Mouse (Mus musculus) neural tube, embryonic 15.5 days (tissue): ENCODE measurements around the gene Gm7995. TPM values are rescaled to one million over a fixed set of nuclear protein-coding genes. Genes with fewer than 3 reads are reported as not detected.
"Not testable (repeated sequence)": the region's sequence is repeated elsewhere in the genome, so short reads cannot be mapped to it uniquely, and the experiment has no call there.

Source experiments
- ATAC-seq: fragments of 200-750 bp; cut with Nextera tagmentation; 2 replicates; pipeline ENCODE4 v1.8.0; 2017; ENCODE audit warnings: mild to moderate bottlenecking, moderate TSS enrichment, moderate library complexity; ENCODE audit not compliant: low FRiP score
- H3K27ac ChIP-seq: fragments of 300-500 bp; sonication (generic); replicated peaks from 2 replicates; pipeline ENCODE4 v1.5.1; 2015; ENCODE audit warnings: mild to moderate bottlenecking, inconsistent platforms
- H3K27me3 ChIP-seq: fragments of 300-500 bp; sonication (generic); replicated peaks from 2 replicates; pipeline ENCODE4 v1.6.1; 2015; ENCODE audit warnings: inconsistent platforms
- H3K36me3 ChIP-seq: fragments of 300-500 bp; sonication (generic); 2 replicates; pipeline ENCODE4 v1.6.1; 2015; ENCODE audit warnings: inconsistent platforms
- H3K4me1 ChIP-seq: fragments of 300-500 bp; sonication (generic); 2 replicates; pipeline ENCODE4 v1.6.1; 2015; ENCODE audit warnings: inconsistent platforms
- H3K4me2 ChIP-seq: fragments of 300-500 bp; sonication (generic); 2 replicates; pipeline ENCODE4 v1.6.1; 2015; ENCODE audit warnings: inconsistent platforms, mild to moderate bottlenecking, moderate library complexity
- H3K4me3 ChIP-seq: fragments of 300-500 bp; sonication (generic); replicated peaks from 2 replicates; pipeline ENCODE4 v1.5.1; 2015; ENCODE audit warnings: mild to moderate bottlenecking, inconsistent platforms
- H3K9ac ChIP-seq: fragments of 300-500 bp; sonication (generic); replicated peaks from 2 replicates; pipeline ENCODE4 v1.6.1; 2015; ENCODE audit warnings: mild to moderate bottlenecking, inconsistent platforms
- H3K9me3 ChIP-seq: fragments of 300-500 bp; sonication (generic); replicated peaks from 2 replicates; pipeline ENCODE4 v1.6.1; 2016; ENCODE audit warnings: inconsistent platforms
- WGBS: fragments of 180-500 bp; shearing (Covaris S2); methylation state at CpG from one replicate; pipeline ENCODE4 v1.1.7; 2015; ENCODE audit warnings: mixed read lengths; 5-methylcytosine and 5-hydroxymethylcytosine counted together
- microRNA-seq: library from miRNA; unstranded; fragments of <30 nt; microRNA quantifications from one replicate; pipeline ENCODE4, GENCODE M21; 2017
- polyA plus RNA-seq: library from polyadenylated mRNA; unstranded; fragments of >200 nt; fragmentation: Nextera tagmentation; extraction: Ambion mirVana; gene quantifications from 2 replicates; pipeline ENCODE4 v1.2.1, GENCODE M21; 2015

The Gm7995 gene
- polyA plus RNA-seq, result not detected in 2 replicates

GRCm38 (mm10) chr14:42309910-42310309, at the start of gene Gm7995:
Gene Gm7995, plus strand, starts transcription at chr14:42310210.
- not testable (repeated sequence) for H3K9ac ChIP-seq, H3K4me3 ChIP-seq, H3K4me2 ChIP-seq, H3K4me1 ChIP-seq, H3K9me3 ChIP-seq, ATAC-seq, H3K36me3 ChIP-seq, H3K27me3 ChIP-seq, H3K27ac ChIP-seq
- no CpG with 5 or more reads among the region's 1 CpGs for WGBS

- not testable (repeated sequence) for H3K36me3 ChIP-seq, H3K9ac ChIP-seq, H3K4me3 ChIP-seq, H3K4me1 ChIP-seq, H3K27me3 ChIP-seq, ATAC-seq, H3K4me2 ChIP-seq, H3K27ac ChIP-seq, H3K9me3 ChIP-seq
- whole genome bisulfite sequencing, result 60% methylated on average over 1 of the region's 3 CpGs
Observed at GRCm38 (mm10) chr14:42297258-42297657, 12.8 kb upstream of the Gm7995 start, which contains the start of gene Gm9611. Gene Gm9611, minus strand, starts transcription at chr14:42297358.

Small RNA genes within 50 kb of the gene (microRNA-seq; reads per million reads assigned to microRNA genes)
- gene Gm25208 (not detected), gene Gm25892 (not detected)

Other genes starting within 250 kb of the Gm7995 start
- gene Gm7951, start 192.8 kb upstream of the Gm7995 start, polyA plus RNA-seq, result not detected in 2 replicates
- gene Gm17027, start 147.6 kb upstream of the Gm7995 start, polyA plus RNA-seq, result not detected in 2 replicates
- not detected in 2 replicates for gene Gm3573, start 119.4 kb upstream of the Gm7995 start, polyA plus RNA-seq
- not detected in 2 replicates for gene Gm17026, start 50.2 kb upstream of the Gm7995 start, polyA plus RNA-seq
- not detected in 2 replicates for gene Gm9611, start 12.9 kb upstream of the Gm7995 start, polyA plus RNA-seq
- not detected in 2 replicates for gene Gm8005, start 129.5 kb downstream of the Gm7995 start, polyA plus RNA-seq
- not detected in 2 replicates for gene Gm8011, start 153.7 kb downstream of the Gm7995 start, polyA plus RNA-seq
- not detected in 2 replicates for gene Gm8020, start 192.1 kb downstream of the Gm7995 start, polyA plus RNA-seq
- not detected in 2 replicates for gene Gm8024, start 214.1 kb downstream of the Gm7995 start, polyA plus RNA-seq